Mouse (Mus musculus) cerebellum, adult 2 months (tissue): ENCODE data around the gene Fndc7.

Source experiments
- CTCF ChIP-seq: fragments of 200-500 bp; IDR thresholded peaks from 2 replicates; pipeline ENCODE4 v1.5.1; 2011; ENCODE audit warnings: low read depth, mild to moderate bottlenecking, control low read depth, low read length, moderate library complexity, borderline replicate concordance; ENCODE audit not compliant: insufficient read depth
- POLR2A ChIP-seq: fragments of 200-500 bp; IDR thresholded peaks from 2 replicates; pipeline ENCODE4 v1.6.1; 2011; ENCODE audit warnings: low read length, control low read depth, borderline replicate concordance; ENCODE audit not compliant: insufficient read depth

DNA sequence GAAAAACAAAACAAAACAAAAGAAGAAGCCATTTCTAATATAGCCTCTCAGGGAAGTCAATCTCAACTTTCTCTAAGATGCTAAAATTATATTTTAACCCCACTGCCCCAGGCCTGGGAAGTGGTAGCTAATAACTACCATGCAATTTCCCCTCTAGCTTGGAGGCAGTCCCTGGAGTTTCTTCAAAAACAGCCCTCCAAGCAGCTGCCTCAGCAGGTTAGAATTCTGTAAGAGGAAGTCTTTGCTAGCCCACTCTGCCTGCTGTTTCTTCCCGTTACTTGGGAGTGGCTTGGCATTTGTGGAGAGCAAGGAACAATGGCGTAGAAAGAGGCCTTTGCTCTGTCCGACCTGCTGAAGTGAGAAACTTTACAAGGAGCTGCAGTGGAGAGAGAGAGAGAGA lies 24.7 kb downstream of the Fndc7 start:
- no peak for TF ChIP-seq CTCF
- no peak for TF ChIP-seq POLR2A
